Mouse (Mus musculus) cerebellum, postnatal 25 days (tissue): Measurements from ENCODE around the gene Suv39h1.
"Not testable (repeated sequence)": the region's sequence is repeated elsewhere in the genome, so short reads cannot be mapped to it uniquely, and the experiment has no call there.

ENCODE experiments used
- DNase-seq, 2 experiments: peaks; one replicate each; pipeline ENCODE4 v3.0.0; 2021; ENCODE audit warnings: mixed read lengths in 2 of 2

Gene Suv39h1

DNA sequence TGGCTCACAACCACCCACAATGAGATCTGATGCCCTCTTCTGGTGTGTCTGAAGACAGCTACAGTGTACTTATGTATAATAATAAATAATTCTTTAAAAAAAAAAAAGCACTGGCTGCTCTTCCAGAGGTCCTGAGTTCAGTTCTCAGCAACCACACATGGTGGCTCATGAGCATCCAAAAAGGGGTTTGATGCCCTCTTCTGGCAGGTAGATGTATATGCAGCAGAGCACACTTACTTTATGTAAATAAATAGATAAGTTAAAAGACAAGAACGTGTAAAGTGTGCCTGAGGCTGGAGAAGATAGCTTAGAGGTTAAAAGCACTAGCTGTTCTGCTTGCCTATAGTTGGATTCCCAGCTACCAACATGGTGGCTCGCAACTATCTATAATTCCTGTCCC is 49.8 kb downstream of the Suv39h1 start:
- DNase-seq, result no peak

- no peak for DNase-seq
These were observed 54.3 kb downstream of the Suv39h1 start for GRCm38 (mm10) chrX:8020111-8020778.

DNA sequence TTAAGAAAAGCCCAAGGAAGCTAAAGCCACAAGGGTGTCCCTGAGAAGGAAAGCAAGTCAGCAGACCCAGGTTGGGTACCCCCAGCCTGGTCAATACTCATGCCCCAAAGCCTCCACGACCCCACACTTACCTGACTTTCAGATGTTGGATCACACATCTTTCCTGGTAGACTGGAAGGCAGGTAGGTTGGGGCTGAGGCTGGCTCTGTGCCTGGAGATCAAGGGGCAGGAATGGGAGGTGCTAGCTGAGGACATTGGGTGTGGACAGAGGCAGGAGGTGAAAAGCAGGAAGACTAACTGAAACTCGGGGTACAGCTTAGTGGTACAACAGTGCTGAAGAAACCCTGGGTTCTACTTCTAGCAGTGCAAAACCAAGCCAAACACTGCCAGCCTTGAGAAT is 56.3 kb downstream of the Suv39h1 start, which contains the start of gene Glod5:
TSS of gene Glod5 (minus strand) at position 207 of the 400 bp plus-strand sequence.
- DNase-seq, result peak in 1 of 2 experiments; percentile 3

GRCm38 (mm10) chrX:8017142-8017541 is 57.4 kb downstream of the Suv39h1 start:
- DNase-seq, result peak; percentile 46 to 57

DNA sequence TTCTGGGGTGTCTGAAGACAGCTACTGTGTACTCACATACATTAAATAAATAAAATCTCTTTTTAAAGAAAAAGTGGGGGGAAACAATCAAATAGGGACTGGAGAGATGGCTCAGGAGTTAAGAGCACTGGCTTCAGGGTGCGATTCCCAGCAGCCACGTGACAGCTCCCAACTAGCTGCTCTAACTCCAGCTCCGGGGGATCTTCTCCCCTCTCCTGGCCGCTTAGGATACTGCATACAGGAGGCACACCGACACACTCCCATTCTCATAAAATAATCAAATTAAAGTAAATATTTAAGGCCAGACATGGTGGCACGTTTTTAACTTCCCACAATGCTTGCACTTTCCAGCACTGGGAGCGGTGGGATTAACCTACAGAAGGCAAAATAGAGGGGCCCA is 58.9 kb downstream of the Suv39h1 start:
- DNase-seq, result not testable (repeated sequence)

DNA sequence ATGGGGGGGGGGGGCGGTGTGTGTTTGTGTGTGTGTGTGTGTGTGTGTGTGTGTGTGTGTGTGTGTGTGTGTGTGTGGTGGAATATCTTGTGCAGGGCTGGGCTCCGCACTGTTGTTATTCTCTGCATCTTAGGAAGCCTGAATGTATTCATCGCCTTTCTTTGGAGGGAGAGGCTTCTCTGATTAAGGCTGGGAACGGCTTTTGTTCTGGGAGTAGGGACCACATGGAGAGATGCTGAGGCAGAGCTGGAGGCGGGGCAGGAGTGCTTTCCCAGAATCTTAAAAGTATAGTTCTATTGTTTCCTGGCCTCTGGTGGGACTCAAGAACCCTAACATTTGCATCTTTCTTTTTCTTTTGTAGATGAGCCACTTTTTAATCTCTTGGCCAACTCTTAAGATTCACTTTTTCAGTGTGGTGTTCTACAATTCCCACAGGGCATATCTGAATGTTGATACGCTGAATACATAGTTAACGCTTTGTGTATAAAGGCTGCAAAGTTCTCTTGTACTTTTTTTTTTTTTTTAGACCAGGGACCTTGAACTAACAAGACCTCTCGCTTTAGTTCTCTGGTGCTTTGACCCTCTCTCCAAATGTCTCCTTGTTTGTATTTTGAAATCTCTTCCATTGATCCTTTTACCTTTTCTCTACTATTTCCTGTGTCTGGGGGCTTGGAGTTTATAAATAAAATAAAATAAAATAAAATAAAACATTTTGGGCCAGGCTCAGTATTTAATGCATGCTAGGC is 60.8 kb downstream of the Suv39h1 start:
- no peak for DNase-seq

DNA sequence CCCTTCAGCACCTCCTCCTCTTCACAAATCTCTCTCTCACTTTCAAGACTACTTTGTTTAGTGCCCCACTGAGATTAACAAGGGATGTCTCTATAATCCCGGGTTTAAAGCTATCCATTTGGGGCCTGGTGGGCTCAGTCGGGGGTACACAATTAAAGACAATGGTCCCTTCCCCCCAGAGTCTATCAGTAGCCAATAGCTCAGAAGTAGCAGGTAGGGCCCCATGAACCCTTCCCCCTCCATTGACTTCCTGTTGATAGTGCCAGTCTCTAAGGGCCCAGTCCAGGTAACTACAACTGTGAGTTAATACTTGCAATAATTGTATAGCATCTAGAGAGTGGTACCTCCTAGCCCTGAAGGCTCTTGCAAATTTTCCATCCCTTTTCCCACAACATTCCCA is 61.4 kb downstream of the Suv39h1 start:
- DNase-seq, result no peak
